Mouse (Mus musculus): Measurements from ENCODE around the gene Ift81. TPM values are rescaled to one million over a fixed set of nuclear protein-coding genes. Genes with fewer than 3 reads are reported as not detected.

Gene Ift81
- 55.1 and 57.1 TPM in 2 replicates for polyA plus RNA-seq (2015; fragmentation: Nextera tagmentation; extraction: Ambion mirVana)

DNA sequence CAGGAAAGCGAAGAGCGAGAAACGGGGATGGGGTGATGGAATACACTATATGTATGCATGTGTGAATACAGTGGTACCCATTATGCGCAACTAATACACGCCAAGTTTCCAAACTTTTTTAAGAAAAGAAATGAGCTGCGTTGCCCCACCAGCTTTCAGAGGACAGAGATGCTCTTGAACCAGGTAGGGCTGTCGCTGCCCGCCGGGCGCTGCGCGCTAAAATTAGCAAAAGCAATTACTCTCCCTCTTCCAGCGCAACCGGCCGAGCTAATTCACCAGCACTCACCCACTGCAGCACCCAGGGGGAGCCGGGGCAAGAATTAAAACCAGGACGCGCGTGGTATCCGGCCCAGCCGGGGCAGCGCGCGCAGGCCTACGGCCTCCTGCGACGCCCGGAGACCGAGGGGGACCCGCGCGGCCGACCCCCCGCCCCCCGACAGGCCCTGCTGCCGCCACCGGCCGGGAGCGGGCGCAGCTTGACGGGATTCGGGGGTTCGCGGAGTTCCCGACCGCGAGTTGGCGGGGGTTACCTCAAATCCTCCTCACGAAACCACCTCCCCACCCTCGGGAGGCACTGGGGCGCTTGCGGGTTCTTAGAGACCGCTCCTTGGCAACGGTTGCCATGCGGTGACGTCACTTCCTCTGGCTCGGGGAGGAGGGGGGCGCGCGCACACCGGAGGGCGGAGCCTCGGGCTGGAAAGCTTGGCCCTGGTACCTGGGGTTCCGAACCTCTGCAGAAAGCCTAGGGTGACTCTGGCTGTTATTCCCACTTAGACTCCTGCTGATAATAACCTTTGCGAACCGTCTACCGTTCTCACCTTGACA, at the start of gene Ift81:
TSS of gene Ift81 (minus strand) at position 611 of the 825 bp plus-strand sequence.
- H3K4me3 ChIP-seq (replicated peaks; ENCODE audit: low read length): peak within 1 kb of the TSS; percentile 70

DNA sequence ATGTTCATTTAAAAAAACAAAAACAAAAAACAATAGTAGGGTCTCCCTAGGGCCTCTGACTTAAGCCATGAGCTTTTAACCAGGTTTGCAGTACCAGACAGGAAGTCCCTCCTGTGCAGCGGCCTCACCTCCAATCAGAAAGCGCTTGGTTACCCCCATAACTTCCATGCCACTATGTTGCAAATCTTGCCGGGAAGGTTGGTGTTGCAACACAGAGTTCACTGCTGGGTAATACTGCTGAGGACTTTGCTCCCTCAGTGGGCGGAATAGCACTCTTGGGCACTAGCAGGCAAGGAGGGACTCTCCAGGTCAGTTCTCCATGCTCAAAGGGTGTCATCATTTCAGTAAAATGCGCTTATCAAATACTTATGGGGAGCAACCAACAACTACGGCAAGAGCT, 48.2 kb upstream of the Ift81 start:
- no peaks in the 10 kb centered on the region for H3K27me3 ChIP-seq (replicated peaks; ENCODE audit: control insufficient read depth, insufficient read depth, low read length)
- no peaks in the 10 kb centered on the region for H3K9me3 ChIP-seq (ENCODE audit: control insufficient read depth, low read length)
- 95% methylated on average over 6 of the region's 6 CpGs for WGBS
- no peak overlapping the region for H3K27ac ChIP-seq (ENCODE audit: low read length)
- H3K36me3 ChIP-seq (ENCODE audit: control insufficient read depth, insufficient read depth): no peaks in the 10 kb centered on the region
- H3K4me2 ChIP-seq (ENCODE audit: low read length): no peak overlapping the region
- no peaks in the 10 kb centered on the region for H3K4me1 ChIP-seq (replicated peaks; ENCODE audit: control insufficient read depth, insufficient read depth, low read length)
- ATAC-seq: no peak
- no peak overlapping the region for H3K9ac ChIP-seq (replicated peaks; ENCODE audit: low read depth, low read length)
- H3K4me3 ChIP-seq (replicated peaks; ENCODE audit: low read length): no peak overlapping the region

More for the DNA sequence above, at the start of gene Ift81:
- Histone ChIP-seq H3K4me1 (replicated peaks; ENCODE audit: control insufficient read depth, insufficient read depth, low read length) (peaks cover 8% of the 10 kb centered on the region), H3K4me2 (ENCODE audit: low read length) (peak within 1 kb of the TSS; percentile 63), H3K36me3 (ENCODE audit: control insufficient read depth, insufficient read depth) (no peaks in the 10 kb centered on the region), H3K9me3 (ENCODE audit: control insufficient read depth, low read length) (no peaks in the 10 kb centered on the region), H3K27me3 (replicated peaks; ENCODE audit: control insufficient read depth, insufficient read depth, low read length) (no peaks in the 10 kb centered on the region), H3K27ac (ENCODE audit: low read length) (peak within 1 kb of the TSS; percentile 86), H3K9ac (replicated peaks; ENCODE audit: low read depth, low read length) (peak within 1 kb of the TSS; percentile 89)
- ATAC-seq: peak; percentile 96
- under 1% methylated on average over 67 of the region's 67 CpGs for WGBS

- no peak overlapping the region for H3K4me3 ChIP-seq (replicated peaks; ENCODE audit: low read length)
- no peak overlapping the region for H3K27ac ChIP-seq (ENCODE audit: low read length)
- no peaks in the 10 kb centered on the region for H3K36me3 ChIP-seq (ENCODE audit: control insufficient read depth, insufficient read depth)
- H3K4me1 ChIP-seq (replicated peaks; ENCODE audit: control insufficient read depth, insufficient read depth, low read length): peaks cover 15% of the 10 kb centered on the region
- no peaks in the 10 kb centered on the region for H3K27me3 ChIP-seq (replicated peaks; ENCODE audit: control insufficient read depth, insufficient read depth, low read length)
- H3K9ac ChIP-seq (replicated peaks; ENCODE audit: low read depth, low read length): no peak overlapping the region
- no peaks in the 10 kb centered on the region for H3K9me3 ChIP-seq (ENCODE audit: control insufficient read depth, low read length)
- H3K4me2 ChIP-seq (ENCODE audit: low read length): no peak overlapping the region
- ATAC-seq: no peak
- 94% methylated on average over 12 of the region's 12 CpGs for WGBS
These were observed 42.5 kb upstream of the Ift81 start for GRCm38 (mm10) chr5:122656808-122657207.

GRCm38 (mm10) chr5:122654268-122654573, 39.9 kb upstream of the Ift81 start:
- Histone ChIP-seq H3K27me3 (replicated peaks; ENCODE audit: control insufficient read depth, insufficient read depth, low read length) (no peaks in the 10 kb centered on the region), H3K36me3 (ENCODE audit: control insufficient read depth, insufficient read depth) (no peaks in the 10 kb centered on the region), H3K4me1 (replicated peaks; ENCODE audit: control insufficient read depth, insufficient read depth, low read length) (peaks cover 15% of the 10 kb centered on the region), H3K9me3 (ENCODE audit: control insufficient read depth, low read length) (no peaks in the 10 kb centered on the region), H3K4me2 (ENCODE audit: low read length) (no peak overlapping the region), H3K9ac (replicated peaks; ENCODE audit: low read depth, low read length) (no peak overlapping the region), H3K27ac (ENCODE audit: low read length) (peak overlapping the region; percentile 68), H3K4me3 (replicated peaks; ENCODE audit: low read length) (no peak overlapping the region)
- ATAC-seq: no peak
- WGBS: 37% methylated on average over 5 of the region's 5 CpGs

DNA sequence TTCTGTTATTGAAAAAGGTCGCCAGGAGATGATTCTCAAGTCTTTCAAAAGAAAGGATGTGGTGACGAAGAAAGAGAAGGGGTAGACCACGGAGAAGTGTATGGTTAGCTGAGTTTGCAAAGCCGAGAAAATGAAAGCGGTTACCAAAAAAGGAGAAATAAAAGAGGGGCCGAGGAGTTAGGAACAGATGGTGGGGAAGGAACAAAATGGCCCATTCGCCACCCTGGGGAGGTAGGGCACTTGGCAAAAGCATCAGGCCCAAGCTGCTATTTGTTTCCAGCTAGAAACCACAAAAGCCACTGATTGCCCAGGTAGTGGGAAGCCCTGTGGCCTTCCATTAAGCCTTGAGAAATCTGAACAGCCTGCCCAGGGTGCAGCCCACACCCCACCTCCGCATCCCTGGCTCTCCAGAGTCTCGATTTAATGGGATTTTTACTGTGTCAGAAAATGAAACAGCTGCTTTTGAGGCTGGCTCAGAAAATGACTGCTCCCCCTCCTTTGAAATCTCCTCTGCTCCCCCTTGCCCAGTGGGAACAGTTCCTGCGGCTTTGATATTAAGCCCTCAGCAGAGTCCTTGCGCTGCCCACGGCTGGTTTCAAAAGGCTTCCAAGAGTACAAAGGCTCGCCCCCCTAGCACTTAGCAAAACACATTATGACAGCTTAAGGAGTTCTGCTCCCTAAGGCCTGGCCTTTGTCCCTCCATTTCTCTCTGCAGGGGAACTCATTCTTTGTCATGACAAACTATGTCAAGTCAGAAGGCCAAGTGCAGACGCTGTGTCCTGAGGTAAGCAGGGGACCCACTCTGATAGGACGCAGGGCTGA, 39.3 kb upstream of the Ift81 start:
- H3K4me1 ChIP-seq (replicated peaks; ENCODE audit: control insufficient read depth, insufficient read depth, low read length): peaks cover 15% of the 10 kb centered on the region
- H3K9me3 ChIP-seq (ENCODE audit: control insufficient read depth, low read length): no peaks in the 10 kb centered on the region
- peak; percentile 67 for ATAC-seq
- 0 out of 2 replicates have a peak overlapping the region, but pooled peaks have one; percentile 14 for H3K9ac ChIP-seq (replicated peaks; ENCODE audit: low read depth, low read length)
- no peaks in the 10 kb centered on the region for H3K27me3 ChIP-seq (replicated peaks; ENCODE audit: control insufficient read depth, insufficient read depth, low read length)
- H3K4me3 ChIP-seq (replicated peaks; ENCODE audit: low read length): no peak overlapping the region
- peak overlapping the region; percentile 31; the same call in 1 of the 2 replicates for H3K4me2 ChIP-seq (ENCODE audit: low read length)
- WGBS: 12% methylated on average over 15 of the region's 15 CpGs
- H3K36me3 ChIP-seq (ENCODE audit: control insufficient read depth, insufficient read depth): no peaks in the 10 kb centered on the region
- peak overlapping the region; percentile 68 for H3K27ac ChIP-seq (ENCODE audit: low read length)

DNA sequence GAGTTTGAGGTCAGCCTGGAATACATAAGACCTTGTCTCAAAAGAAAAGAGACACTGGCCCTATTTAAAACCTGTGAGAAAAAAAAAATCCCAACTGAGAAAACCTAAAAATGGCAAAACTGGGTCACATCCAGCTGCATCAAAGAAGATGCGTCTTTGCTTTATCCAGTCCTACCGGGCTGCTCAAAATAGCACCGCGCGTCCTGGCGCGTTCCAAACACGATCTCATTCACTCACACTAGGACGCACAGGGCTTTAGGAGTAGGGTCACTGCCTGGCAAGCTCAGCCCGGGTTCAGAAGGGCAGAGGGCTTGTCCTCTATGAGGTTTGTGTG, 38.8 kb upstream of the Ift81 start:
- H3K36me3 ChIP-seq (ENCODE audit: control insufficient read depth, insufficient read depth): no peaks in the 10 kb centered on the region
- 0 out of 2 replicates have a peak overlapping the region, but pooled peaks have one; percentile 14 for H3K9ac ChIP-seq (replicated peaks; ENCODE audit: low read depth, low read length)
- 31% methylated on average over 10 of the region's 10 CpGs for WGBS
- H3K27me3 ChIP-seq (replicated peaks; ENCODE audit: control insufficient read depth, insufficient read depth, low read length): no peaks in the 10 kb centered on the region
- H3K4me1 ChIP-seq (replicated peaks; ENCODE audit: control insufficient read depth, insufficient read depth, low read length): peaks cover 15% of the 10 kb centered on the region
- H3K27ac ChIP-seq (ENCODE audit: low read length): peak overlapping the region; percentile 68
- H3K9me3 ChIP-seq (ENCODE audit: control insufficient read depth, low read length): no peaks in the 10 kb centered on the region
- ATAC-seq: no peak
- H3K4me3 ChIP-seq (replicated peaks; ENCODE audit: low read length): no peak overlapping the region
- peak overlapping the region; percentile 31; the same call in 1 of the 2 replicates for H3K4me2 ChIP-seq (ENCODE audit: low read length)

- ATAC-seq: no peak
These were observed 38.2 kb upstream of the Ift81 start for GRCm38 (mm10) chr5:122652506-122652905.

GRCm38 (mm10) chr5:122650100-122650499, 35.8 kb upstream of the Ift81 start:
- WGBS: 93% methylated on average over 8 of the region's 8 CpGs
- no peak for ATAC-seq
- H3K36me3 ChIP-seq (ENCODE audit: control insufficient read depth, insufficient read depth): no peaks in the 10 kb centered on the region

More at GRCm38 (mm10) chr5:122652506-122652905, 38.2 kb upstream of the Ift81 start:
- no peaks in the 10 kb centered on the region for H3K36me3 ChIP-seq (ENCODE audit: control insufficient read depth, insufficient read depth)
- peaks cover 15% of the 10 kb centered on the region for H3K4me1 ChIP-seq (replicated peaks; ENCODE audit: control insufficient read depth, insufficient read depth, low read length)
- H3K9me3 ChIP-seq (ENCODE audit: control insufficient read depth, low read length): no peaks in the 10 kb centered on the region
- H3K27me3 ChIP-seq (replicated peaks; ENCODE audit: control insufficient read depth, insufficient read depth, low read length): no peaks in the 10 kb centered on the region
- H3K4me3 ChIP-seq (replicated peaks; ENCODE audit: low read length): no peak overlapping the region
- no peak overlapping the region for H3K9ac ChIP-seq (replicated peaks; ENCODE audit: low read depth, low read length)
- no peak overlapping the region for H3K4me2 ChIP-seq (ENCODE audit: low read length)
- no peak overlapping the region; the same call in 1 of the 2 replicates for H3K27ac ChIP-seq (ENCODE audit: low read length)
- WGBS: 76% methylated on average over 7 of the region's 7 CpGs

GRCm38 (mm10) chr5:122649264-122649663, 34.9 kb upstream of the Ift81 start:
- Histone ChIP-seq H3K27me3 (replicated peaks; ENCODE audit: control insufficient read depth, insufficient read depth, low read length) (no peaks in the 10 kb centered on the region), H3K4me2 (ENCODE audit: low read length) (no peak overlapping the region), H3K9ac (replicated peaks; ENCODE audit: low read depth, low read length) (no peak overlapping the region), H3K36me3 (ENCODE audit: control insufficient read depth, insufficient read depth) (no peaks in the 10 kb centered on the region), H3K4me3 (replicated peaks; ENCODE audit: low read length) (no peak overlapping the region), H3K4me1 (replicated peaks; ENCODE audit: control insufficient read depth, insufficient read depth, low read length) (peaks cover 15% of the 10 kb centered on the region), H3K9me3 (ENCODE audit: control insufficient read depth, low read length) (no peaks in the 10 kb centered on the region), H3K27ac (ENCODE audit: low read length) (no peak overlapping the region)
- ATAC-seq: no peak
- WGBS: 82% methylated on average over 8 of the region's 8 CpGs

More at GRCm38 (mm10) chr5:122650100-122650499, 35.8 kb upstream of the Ift81 start:
- Histone ChIP-seq H3K9ac (replicated peaks; ENCODE audit: low read depth, low read length) (no peak overlapping the region), H3K4me2 (ENCODE audit: low read length) (no peak overlapping the region), H3K4me1 (replicated peaks; ENCODE audit: control insufficient read depth, insufficient read depth, low read length) (peaks cover 15% of the 10 kb centered on the region), H3K4me3 (replicated peaks; ENCODE audit: low read length) (no peak overlapping the region), H3K9me3 (ENCODE audit: control insufficient read depth, low read length) (no peaks in the 10 kb centered on the region), H3K27me3 (replicated peaks; ENCODE audit: control insufficient read depth, insufficient read depth, low read length) (no peaks in the 10 kb centered on the region), H3K27ac (ENCODE audit: low read length) (no peak overlapping the region)
